Mouse (Mus musculus): Measurements from ENCODE around the gene Hspe1. TPM values are rescaled to one million over a fixed set of nuclear protein-coding genes. Genes with fewer than 3 reads are reported as not detected.
"Not testable (repeated sequence)": the region's sequence is repeated elsewhere in the genome, so short reads cannot be mapped to it uniquely, and the experiment has no call there.

The Hspe1 gene
- polyA plus RNA-seq, 1 experiment, result 13.1 TPM

DNA sequence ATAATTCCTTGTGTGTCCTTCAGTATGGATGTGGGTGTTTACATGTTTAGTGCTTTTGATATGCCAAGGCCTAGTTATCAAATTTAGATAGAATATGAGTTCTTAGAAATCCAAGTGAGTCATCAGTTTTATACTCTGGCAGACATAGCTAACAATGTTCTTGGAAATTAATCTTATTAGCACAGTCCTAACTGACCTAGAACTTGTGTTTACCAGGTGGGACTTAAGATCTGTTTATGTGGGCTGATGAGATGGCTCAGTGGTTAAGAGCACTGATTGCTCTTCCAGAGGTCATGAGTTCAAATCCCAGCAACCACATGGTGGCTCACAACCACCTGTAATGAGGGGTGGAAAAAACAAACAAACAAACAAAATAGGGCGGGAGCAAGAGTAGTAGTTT lies 4.5 kb downstream of the Hspe1 start:
- peaks cover 3% of the 10 kb centered on the region for H3K4me1 ChIP-seq (ENCODE audit: control insufficient read depth, insufficient read depth, low read length)
- 62% methylated on average over 1 of the region's 1 CpGs for WGBS
- TF ChIP-seq POLR2A (IDR thresholded peaks at IDR 0.05; ENCODE audit: borderline replicate concordance, extremely low read depth, low read depth, low read length) (no peak), CTCF (IDR thresholded peaks at IDR 0.05; ENCODE audit: insufficient read depth, low read length) (no peak)
- H3K4me3 ChIP-seq (replicated peaks; ENCODE audit: extremely low read depth, low read depth, low read length), result no peak overlapping the region
- no peak for DNase-seq

DNA sequence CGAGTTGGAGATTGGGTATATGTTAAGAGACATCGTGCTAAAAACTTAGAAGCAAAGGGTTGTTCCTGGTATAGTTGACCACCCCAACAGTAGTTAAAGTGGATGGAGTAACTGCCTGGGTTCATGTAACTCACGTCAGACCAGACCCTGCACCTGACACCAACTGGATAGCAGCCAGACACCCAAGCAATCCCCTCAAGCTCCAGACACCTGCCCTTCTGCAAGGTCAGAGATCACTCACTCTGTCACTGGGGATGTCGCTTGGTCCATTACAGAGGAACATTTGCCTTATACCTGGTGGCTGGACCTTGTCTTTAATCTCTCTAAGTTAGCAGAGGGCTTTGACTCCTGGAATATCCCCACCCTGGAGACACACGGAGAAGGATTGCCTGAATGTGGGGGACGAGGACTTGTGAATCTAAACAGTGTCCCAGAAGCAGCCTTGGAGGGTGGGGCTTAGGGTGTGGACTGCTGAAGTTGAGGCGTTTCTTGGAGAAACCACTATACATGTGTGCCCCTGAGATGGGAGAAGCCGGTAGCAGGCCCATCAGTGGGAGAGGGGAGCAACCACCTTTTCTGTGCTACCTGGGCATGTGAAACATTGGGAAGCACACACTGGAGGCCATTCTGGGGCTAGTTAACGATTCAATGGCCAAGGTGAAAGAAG lies 19.1 kb downstream of the Hspe1 start:
- no peaks in the 10 kb centered on the region for H3K4me1 ChIP-seq (ENCODE audit: control insufficient read depth, insufficient read depth, low read length)
- TF ChIP-seq POLR2A (IDR thresholded peaks at IDR 0.05; ENCODE audit: borderline replicate concordance, extremely low read depth, low read depth, low read length) (no peak), CTCF (IDR thresholded peaks at IDR 0.05; ENCODE audit: insufficient read depth, low read length) (no peak)
- WGBS, result 88% methylated on average over 9 of the region's 9 CpGs

DNA sequence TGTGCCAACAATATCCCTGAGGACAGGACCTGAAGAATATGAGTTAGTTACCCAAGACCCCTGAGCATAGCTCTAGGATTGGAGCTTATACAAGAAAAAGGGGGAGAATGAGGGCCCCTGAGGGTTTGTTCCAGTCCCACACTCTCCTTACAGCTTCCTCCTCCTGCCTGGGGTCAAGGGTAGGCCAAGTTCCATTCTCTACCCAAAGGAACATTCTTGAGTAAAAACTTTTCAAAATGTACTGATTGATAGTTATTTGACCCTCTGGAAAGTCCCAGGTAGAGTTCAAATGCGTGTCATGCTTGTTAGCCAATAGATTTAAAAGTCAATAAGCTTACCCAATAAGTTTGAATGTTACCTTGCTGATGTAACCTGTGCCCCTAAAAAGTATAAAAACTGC lies 19.7 kb downstream of the Hspe1 start:
- no peak for DNase-seq
- TF ChIP-seq CTCF (IDR thresholded peaks at IDR 0.05; ENCODE audit: insufficient read depth, low read length), result no peak
- TF ChIP-seq POLR2A (IDR thresholded peaks at IDR 0.05; ENCODE audit: borderline replicate concordance, extremely low read depth, low read depth, low read length), result no peak
- no peak overlapping the region for H3K4me3 ChIP-seq (replicated peaks; ENCODE audit: extremely low read depth, low read depth, low read length)
- 86% methylated on average over 1 of the region's 1 CpGs for WGBS
- H3K4me1 ChIP-seq (ENCODE audit: control insufficient read depth, insufficient read depth, low read length), result no peaks in the 10 kb centered on the region

More for the DNA sequence above, 19.1 kb downstream of the Hspe1 start:
- DNase-seq, result no peak
- H3K4me3 ChIP-seq (replicated peaks; ENCODE audit: extremely low read depth, low read depth, low read length), result no peak overlapping the region

GRCm38 (mm10) chr1:55108473-55108872 lies 20.5 kb downstream of the Hspe1 start:
- TF ChIP-seq POLR2A (IDR thresholded peaks at IDR 0.05; ENCODE audit: borderline replicate concordance, extremely low read depth, low read depth, low read length) (no peak), CTCF (IDR thresholded peaks at IDR 0.05; ENCODE audit: insufficient read depth, low read length) (no peak)
- WGBS, result 30% methylated on average over 2 of the region's 2 CpGs
- H3K4me3 ChIP-seq (replicated peaks; ENCODE audit: extremely low read depth, low read depth, low read length), result no peak overlapping the region
- no peak for DNase-seq
- no peaks in the 10 kb centered on the region for H3K4me1 ChIP-seq (ENCODE audit: control insufficient read depth, insufficient read depth, low read length)

GRCm38 (mm10) chr1:55109066-55109766 lies 21.3 kb downstream of the Hspe1 start:
- TF ChIP-seq CTCF (IDR thresholded peaks at IDR 0.05; ENCODE audit: insufficient read depth, low read length) (no peak), POLR2A (IDR thresholded peaks at IDR 0.05; ENCODE audit: borderline replicate concordance, extremely low read depth, low read depth, low read length) (no peak)
- 93% methylated on average over 4 of the region's 4 CpGs for WGBS
- H3K4me1 ChIP-seq (ENCODE audit: control insufficient read depth, insufficient read depth, low read length), result no peaks in the 10 kb centered on the region
- H3K4me3 ChIP-seq (replicated peaks; ENCODE audit: extremely low read depth, low read depth, low read length), result no peak overlapping the region
- DNase-seq, result no peak

- 88% methylated on average over 5 of the region's 5 CpGs for WGBS
- no peaks in the 10 kb centered on the region for H3K4me1 ChIP-seq (ENCODE audit: control insufficient read depth, insufficient read depth, low read length)
- H3K4me3 ChIP-seq (replicated peaks; ENCODE audit: extremely low read depth, low read depth, low read length), result no peak overlapping the region
- DNase-seq, result no peak
- TF ChIP-seq CTCF (IDR thresholded peaks at IDR 0.05; ENCODE audit: insufficient read depth, low read length) (no peak), POLR2A (IDR thresholded peaks at IDR 0.05; ENCODE audit: borderline replicate concordance, extremely low read depth, low read depth, low read length) (no peak)
These were observed 35.1 kb downstream of the Hspe1 start for GRCm38 (mm10) chr1:55123046-55123445.

GRCm38 (mm10) chr1:55123561-55123960 lies 35.6 kb downstream of the Hspe1 start:
- DNase-seq, result no peak
- TF ChIP-seq POLR2A (IDR thresholded peaks at IDR 0.05; ENCODE audit: borderline replicate concordance, extremely low read depth, low read depth, low read length), result no peak
- TF ChIP-seq CTCF (IDR thresholded peaks at IDR 0.05; ENCODE audit: insufficient read depth, low read length), result no peak
- H3K4me3 ChIP-seq (replicated peaks; ENCODE audit: extremely low read depth, low read depth, low read length), result no peak overlapping the region
- no peaks in the 10 kb centered on the region for H3K4me1 ChIP-seq (ENCODE audit: control insufficient read depth, insufficient read depth, low read length)
- WGBS, result 89% methylated on average over 2 of the region's 2 CpGs

DNA sequence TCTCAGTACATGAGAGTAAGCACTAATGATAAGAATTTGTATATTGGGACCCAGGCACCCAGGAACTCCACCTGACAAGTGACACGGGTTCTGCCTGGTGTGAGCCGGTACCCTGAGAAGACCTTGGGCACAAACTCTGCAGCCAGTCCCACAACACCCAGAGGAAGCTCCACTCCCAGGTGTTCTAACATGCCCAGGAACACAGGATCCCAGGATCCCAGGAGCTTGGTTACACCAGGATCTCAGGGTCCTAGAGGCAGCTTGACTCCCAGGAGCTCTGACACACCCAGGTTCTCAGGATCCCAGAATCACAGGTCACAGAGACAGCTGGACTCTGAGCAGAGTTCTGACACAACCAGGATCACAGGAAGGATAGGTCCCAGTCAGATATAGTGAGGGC lies 36.2 kb downstream of the Hspe1 start:
- 92% methylated on average over 2 of the region's 2 CpGs for WGBS
- DNase-seq; H3K4me3 ChIP-seq (replicated peaks; ENCODE audit: extremely low read depth, low read depth, low read length); H3K4me1 ChIP-seq (ENCODE audit: control insufficient read depth, insufficient read depth, low read length): not testable (repeated sequence)

DNA sequence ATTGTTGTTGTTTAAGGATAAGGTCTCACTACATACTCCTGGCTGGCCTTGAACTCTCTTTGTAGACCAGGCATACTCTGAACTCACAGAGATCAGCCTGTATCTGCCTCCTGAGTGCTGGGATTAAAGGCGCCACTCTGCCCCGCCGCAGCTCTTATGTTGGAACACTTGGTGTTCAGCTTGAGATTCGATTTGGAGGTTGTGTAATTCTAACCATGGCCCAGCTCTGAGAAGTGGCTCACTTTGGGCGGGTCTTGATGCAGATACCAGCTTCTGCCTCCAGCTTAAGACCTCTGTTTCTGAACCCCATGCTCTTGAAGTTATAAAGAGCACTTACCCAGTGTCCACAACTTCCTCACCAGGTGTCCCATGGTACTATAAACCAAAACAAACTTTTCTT lies 41.8 kb downstream of the Hspe1 start:
- DNase-seq, result no peak
- 84% methylated on average over 5 of the region's 5 CpGs for WGBS
- Histone ChIP-seq H3K4me3 (replicated peaks; ENCODE audit: extremely low read depth, low read depth, low read length) (no peak overlapping the region), H3K4me1 (ENCODE audit: control insufficient read depth, insufficient read depth, low read length) (peaks cover 7% of the 10 kb centered on the region)
- TF ChIP-seq CTCF (IDR thresholded peaks at IDR 0.05; ENCODE audit: insufficient read depth, low read length) (no peak), POLR2A (IDR thresholded peaks at IDR 0.05; ENCODE audit: borderline replicate concordance, extremely low read depth, low read depth, low read length) (no peak)

Data from lung, adult 2 months (tissue).